Mouse (Mus musculus) T-helper 1 cell (primary cell): ENCODE measurements around the gene Ppox.

Source experiments
- in situ Hi-C: fragments of 300-600 bp; cut with MboI, MseI; formaldehyde crosslinking; loops from one replicate; pipeline ENCODE4 v1.15.1; 2025; ENCODE audit warnings: high pct_unique_total_duplicates

The Ppox gene

DNA sequence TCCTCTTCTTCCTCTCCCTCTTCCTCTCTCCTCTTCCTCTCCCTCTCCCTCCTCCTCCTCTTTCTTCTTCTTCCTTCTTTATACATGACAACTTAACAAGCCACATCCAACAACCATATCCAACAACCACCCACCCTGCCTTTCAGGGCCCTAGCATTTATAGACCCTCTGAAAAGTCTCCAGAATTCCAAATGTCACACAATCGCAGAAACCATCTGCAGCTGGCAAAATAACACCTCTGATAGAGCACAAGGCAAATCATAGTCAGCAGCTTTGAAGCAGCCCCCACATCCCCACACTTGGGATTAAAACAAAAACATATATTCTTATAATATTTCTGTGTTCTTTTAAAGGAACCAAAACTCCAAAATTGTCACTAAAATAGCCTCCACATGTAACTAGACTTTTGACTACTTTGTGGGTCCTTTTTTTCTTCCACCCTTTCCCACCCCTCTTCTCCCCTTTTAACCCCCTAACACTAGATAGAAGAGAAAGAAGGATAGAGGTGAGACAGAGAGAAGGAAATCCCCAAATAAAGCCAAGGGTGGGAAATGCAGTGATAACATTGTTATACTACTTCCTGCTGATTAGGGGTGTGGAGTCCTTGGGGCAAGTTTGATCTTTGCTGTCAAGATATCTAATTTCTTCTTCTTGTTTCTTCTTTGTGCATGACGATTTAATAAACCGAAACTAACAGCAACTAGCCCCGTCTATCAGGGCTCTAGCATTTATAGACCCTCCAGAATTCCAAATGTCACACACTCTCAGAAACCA is 14.8 kb downstream of the Ppox start:
- in situ Hi-C loops: no loop called here

DNA sequence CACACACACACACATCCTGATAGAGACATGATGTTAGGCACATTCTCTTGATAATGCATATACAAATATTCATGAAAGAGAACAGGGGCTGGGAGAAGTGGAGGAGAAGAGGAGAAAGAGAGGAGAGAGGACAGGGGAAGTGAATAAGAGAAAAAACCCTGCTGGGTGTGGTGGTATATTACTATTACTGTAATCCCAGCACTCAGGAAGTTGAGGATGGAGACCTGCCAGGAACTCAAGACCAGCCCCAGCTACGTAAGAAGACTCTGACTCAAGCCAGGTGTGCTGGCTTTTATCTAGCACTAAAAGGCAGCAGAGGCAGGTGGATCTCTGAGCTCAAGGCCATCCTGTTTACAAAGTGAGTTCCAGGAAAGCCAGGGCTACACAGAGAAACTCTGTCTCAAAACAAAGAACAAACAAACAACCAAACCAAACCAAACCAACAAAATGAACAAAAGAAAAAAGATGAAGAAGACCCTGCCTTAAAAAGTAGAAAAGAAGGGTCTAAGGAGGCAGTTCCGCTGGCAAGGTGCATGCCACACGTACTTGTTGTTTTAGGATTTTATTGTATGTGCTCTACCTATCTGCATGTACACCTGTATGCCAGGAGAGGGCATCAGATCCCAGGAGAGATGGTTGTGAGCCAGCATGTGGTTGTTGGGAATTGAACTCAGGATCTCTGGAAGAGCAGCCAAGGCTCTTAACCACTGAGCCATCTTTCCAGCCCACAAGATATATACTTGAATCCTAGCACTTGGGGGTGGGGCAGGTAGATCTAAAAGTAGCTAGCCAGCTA is 17.1 kb downstream of the Ppox start:
- in situ Hi-C loops: no loop called here

DNA sequence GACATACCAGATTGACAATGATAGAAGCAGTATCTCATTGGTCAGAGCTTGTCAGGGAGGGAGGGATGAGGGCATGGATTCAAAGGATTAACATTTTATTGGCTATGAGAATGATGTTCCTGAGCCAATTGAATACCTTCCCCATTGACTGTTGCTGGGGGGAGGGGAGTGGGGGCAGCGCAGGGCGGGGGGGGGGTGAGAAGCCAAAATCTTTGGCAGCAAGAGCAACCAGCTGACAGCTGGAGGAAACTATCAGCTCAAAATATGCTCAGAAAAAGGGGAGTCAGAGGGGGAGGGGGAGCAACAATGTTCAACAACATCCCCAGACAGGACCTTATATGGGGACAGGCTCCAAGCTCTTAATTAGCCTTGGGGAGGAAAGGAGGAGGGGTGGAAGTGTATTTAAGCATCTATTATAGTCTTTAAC is 17.8 kb downstream of the Ppox start:
- in situ Hi-C loops: no loop called here

DNA sequence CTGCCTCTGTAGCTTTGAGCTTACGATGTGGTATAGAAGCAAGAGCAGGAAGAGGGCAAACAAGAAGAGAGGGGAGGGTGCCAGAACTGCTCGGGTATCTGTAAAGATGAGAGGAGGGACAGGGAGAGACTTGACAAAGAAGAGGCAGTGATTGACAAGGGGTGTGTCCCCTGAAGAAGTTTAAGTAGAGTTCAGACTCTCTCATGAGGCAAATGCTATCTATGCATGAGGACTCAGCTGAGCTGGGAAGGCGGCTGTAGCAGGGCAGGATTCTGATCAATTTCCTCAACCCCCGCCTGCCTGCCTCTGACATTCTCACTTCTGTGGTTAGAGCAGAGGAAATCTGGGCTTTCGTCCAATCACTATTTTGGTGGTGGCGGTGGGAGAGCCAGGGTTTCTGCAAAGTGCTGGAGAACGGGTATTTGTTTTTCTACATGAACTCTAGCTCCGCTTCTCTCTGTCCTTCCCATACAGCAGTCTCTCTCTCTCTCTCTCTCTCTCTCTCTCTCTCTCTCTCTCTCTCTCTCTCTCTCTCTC is 18.3 kb downstream of the Ppox start:
- in situ Hi-C loops: no loop called here

DNA sequence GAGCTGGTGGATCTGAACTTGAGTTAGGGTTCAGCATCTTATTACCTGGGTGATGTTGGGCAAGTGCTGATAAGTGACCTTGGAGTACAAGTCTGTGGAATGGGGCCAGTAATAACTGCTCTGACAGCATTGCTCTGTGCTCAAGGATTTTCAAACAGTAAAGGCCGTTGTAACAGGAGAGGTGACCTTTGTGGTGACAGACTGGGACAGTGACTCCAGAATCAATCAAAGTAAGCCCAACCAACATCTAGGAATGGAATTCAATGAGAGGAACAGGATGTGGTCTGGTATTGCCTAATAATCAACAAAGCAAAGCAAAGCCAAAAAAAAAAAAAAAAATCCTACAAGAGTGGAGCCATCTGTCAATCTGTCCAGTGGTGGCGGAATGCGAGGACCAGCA is 20.7 kb downstream of the Ppox start:
- in situ Hi-C loops: no loop called here

DNA sequence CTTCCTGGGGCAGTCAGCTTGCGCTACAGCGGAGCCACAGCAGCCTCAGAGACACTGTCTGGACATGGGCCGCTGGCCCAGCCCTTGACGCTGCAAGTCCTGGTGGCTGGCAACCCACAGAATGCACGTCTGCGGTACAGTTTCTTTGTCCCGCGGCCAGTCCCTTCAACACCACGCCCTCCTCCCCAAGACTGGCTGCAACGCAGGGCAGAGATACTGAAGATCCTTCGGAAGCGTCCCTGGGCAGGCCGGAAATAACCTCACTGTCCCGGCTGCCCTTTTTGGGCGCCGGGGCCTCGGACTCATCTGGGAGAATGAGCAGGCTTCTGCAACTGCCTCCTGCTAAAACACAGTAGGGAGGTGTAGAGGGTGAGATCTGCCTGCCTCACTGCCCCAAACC is 22.1 kb downstream of the Ppox start:
- in situ Hi-C loops: no loop called here

DNA sequence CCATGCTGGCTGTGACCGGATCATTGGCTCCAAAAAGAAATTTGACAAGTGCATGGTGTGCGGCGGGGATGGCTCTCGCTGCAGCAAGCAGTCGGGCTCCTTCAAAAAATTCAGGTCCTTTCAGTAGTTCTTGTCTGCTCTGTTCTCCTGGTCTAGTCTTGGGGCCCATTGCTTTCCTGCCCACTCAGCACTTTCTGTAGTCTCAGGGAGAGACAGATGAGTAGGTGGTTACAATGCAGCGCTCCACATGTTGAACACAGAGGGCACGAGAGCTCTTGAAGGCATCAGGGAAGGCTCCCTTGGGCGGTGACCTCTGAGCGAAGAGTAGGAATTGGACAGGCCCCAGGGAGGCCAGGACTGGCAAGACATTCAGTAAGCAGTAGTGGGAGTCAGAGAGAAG is 23.2 kb downstream of the Ppox start:
- in situ Hi-C loops: no loop called here

DNA sequence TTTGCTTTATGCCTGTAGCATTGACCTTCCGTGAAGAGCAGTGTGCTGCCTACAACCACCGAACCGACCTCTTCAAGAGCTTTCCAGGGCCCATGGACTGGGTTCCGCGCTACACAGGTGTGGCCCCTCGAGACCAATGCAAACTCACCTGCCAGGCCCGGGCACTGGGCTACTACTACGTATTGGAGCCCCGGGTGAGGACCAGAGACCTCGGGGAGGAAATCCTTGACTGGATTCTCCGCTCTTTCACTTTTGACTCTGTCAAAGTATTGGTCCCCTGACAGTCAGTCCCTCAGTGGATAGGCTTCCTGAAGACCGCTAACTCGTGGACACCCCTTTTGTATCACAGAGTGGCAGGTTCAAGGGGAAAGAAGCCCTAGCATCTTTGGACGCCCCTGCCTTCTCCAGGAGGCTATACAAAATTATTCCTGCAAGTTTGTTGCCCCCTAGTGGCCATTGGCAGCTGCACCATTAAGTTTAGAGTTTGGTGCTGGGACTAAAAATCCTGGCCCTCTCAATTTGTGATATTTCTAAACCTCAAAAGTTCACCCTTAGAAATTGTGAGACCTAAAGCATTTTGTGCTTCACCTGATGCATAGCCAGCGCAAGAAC is 23.9 kb downstream of the Ppox start:
- in situ Hi-C loops: no loop called here

DNA sequence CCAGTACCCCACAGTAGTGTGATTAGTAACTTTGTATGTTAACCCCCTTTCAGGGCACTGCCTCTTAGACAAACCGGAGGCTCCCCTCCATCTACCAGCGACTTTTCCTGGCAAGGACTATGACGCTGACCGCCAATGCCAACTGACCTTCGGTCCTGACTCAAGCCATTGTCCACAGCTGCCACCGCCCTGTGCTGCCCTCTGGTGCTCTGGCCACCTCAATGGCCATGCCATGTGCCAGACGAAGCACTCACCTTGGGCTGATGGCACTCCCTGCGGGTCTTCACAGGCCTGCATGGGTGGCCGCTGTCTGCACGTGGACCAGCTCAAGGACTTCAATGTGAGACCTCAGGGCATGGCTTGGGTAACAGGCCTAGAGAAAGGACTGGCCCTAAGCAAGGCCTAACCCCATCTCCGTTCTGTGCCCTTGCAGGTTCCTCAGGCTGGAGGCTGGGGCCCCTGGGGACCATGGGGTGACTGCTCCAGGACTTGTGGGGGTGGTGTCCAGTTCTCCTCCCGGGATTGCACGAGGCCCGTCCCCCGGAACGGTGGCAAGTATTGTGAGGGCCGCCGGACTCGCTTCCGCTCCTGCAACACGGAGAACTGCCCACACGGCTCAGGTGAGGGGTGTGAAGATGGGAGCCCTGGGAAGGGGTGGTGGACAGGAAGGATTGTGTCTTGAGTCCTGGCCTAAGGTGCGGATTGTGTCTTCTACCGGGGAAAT is 24.7 kb downstream of the Ppox start:
- in situ Hi-C loops: no loop called here

DNA sequence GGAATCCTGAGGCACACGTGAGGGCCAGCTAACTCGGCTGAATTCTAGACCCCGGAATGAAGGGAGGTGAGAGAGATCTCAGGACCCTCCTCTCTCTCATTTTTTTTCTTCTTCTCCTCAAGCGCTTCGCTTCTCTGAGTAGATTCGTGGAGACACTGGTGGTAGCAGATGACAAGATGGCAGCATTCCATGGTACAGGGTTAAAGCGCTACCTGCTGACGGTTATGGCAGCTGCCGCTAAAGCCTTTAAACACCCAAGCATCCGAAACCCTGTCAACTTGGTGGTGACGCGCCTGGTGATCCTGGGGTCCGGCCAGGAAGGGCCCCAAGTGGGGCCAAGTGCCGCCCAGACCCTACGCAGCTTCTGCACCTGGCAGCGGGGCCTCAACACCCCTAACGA is 28.6 kb downstream of the Ppox start:
- in situ Hi-C loops: no loop called here

DNA sequence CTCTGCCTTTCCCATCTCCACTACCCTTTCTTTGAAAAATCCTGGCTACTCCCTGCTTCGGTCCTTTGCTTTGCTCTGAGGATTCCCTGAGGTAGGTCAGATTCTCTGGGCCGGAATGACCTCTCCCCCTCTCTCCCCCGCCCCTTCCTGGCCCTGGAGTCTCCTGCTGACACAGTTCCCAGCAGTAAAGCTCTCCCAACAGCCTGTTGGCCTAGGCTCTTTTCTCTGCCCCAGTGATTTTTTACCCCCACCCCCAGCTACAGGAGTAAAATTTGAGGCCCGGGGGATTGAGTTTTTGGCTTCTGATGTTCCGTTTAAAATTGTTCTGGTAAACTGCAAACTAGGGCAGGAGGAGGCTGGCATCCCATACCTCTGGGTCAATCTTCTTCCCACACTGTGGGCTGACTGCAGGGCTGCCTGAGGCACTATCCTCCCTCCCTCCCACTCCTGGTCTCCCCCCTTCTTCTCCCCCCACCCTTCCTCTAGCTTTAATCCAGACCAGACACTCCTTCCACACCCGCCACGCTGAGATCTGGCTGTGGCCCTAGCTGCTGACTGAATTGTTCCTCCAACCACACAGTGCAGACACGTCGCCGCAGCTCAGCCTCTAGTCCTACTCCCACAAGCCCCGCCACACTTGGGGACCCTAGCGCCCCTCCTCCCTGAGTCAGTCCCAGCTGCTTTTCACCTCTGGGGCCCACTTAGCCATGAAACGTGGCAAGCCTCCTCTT is 29.2 kb downstream of the Ppox start:
- in situ Hi-C loops: no loop called here

DNA sequence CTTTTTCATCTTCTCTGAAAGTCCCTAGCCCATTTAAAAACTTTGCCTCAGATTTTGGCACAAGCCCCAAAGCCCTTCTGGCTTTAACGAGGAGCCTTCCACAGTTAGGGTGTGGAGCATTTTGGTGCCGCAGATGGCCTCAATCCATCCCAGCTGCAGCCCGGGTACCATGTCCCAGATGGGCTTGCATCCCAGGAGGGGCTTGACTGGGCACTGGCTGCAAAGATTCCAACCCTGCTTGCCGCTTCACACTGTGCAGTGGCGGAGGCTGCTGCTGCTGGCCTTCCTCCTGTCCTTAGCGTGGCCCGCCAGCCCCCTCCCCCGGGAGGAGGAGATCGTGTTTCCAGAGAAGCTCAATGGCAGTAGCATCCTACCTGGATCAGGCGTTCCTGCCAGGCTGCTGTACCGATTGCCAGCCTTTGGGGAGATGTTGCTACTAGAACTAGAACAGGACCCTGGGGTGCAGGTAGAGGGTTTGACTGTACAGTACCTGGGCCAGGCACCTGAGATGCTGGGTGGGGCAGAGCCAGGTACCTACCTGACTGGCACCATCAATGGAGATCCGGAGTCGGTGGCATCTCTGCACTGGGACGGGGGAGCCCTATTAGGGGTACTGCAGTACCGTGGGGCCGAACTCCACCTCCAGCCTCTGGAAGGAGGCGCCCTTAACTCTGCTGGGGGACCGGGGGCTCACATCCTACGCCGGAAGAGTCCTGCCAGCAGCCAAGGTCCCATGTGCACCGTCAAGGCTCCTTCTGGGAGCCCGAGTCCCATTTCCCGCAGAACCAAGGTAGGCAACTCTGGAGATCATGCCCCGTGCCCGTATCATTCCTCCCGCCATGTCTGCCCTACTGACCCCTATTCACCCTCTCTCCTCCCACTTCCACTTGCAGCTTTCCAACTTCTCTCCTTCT is 30.0 kb downstream of the Ppox start, which contains the start of gene Ndufs2:
Gene Ndufs2 (minus strand): TSS at position 709 of the 914 bp plus-strand sequence.
- in situ Hi-C loops: no loop called here

DNA sequence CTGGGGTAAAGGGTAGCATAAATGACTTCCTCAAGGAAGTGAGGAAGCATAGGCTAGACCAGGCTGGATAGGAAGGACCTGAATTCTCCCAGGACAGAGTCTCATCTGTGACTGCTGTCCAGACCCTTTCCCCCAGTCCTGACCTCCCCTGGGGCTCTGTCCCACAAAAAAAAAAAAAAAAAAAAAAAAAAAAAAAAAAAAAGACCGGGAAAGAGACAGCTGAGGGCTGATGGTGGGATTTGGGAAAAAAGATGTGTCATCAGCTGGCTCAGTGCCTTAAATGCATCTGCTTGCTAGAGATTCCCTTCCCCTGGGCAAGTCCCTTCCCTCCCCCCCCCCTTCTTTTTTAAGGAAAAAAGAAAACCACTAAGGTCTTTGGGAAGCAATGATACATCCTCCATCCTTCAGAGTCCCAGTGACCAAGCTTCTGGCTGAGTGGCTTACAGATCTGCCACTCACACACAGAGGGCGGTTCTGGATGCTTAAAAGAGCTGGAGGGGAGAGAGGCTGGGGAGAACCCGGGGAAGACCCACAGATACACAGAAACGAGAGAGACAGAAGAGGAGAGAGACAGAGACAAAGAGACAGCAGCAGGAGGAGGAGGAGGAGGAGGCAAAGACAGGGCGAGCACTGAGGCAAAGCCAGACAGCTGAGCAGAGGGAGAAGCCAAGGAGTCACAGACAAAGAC is 30.9 kb downstream of the Ppox start, which contains the start of gene Adamts4:
Gene Adamts4 (plus strand): TSS at position 509 of the 688 bp plus-strand sequence.
- in situ Hi-C loops: no loop called here

DNA sequence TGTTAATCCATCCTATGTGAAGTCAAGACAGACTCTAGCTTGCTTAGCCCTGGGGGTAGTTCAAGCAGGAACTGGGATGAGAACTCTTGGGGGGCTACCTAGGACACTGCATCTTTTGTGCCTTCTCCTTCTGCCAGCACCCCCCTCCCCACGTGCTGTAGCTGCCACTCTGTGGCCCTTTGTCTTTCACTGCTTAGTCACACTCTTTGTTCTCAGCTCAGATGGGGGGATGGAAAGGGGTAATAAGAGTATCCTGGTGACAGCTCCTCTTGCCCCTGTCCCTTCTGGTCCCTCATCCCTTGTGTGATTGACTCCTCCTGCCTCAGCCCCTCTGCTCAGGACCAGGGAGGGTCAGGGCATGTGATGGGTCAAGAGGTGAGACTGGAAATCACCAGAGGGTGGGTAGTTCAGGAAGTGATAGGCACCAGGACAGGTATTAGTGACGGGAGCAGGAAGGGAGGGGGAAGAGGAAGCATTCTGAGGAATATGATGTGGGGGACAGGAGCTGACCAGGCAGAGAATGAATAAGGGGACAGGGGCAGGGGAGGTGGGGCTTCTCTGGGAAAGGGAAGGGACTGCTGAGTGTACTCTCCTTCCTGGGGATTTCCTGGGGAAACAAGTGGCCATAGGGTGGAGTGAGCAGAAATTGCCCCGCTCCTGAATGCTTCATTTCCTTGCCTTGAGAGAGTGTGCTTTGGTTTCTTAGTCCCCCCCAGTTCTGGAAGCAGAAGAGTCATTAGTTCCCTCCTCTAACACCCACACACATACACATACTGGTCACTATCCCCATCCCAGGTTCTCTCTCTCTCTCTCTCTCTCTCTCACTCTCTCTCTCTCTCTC is 32.4 kb downstream of the Ppox start:
- in situ Hi-C loops: no loop called here

DNA sequence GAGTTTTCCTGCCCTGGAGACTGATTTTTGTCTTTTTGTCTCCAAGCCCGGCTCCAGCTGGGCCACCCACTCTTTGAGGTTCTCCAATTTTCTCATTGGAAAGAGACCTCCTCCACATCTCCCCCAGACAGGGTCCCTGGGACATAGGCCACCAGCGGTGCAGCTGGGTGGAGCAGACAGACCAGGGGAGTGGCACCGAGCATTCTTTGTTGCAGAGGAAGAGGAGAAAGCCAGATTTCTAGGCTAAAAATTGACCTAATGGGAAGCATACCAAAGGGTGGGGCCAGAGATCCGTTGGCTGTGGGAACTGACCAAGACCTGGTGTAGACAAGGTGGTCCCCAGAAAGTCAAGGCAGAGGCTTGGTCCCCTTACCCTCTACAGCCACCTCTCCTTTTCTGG is 33.1 kb downstream of the Ppox start:
- in situ Hi-C loops: no loop called here

DNA sequence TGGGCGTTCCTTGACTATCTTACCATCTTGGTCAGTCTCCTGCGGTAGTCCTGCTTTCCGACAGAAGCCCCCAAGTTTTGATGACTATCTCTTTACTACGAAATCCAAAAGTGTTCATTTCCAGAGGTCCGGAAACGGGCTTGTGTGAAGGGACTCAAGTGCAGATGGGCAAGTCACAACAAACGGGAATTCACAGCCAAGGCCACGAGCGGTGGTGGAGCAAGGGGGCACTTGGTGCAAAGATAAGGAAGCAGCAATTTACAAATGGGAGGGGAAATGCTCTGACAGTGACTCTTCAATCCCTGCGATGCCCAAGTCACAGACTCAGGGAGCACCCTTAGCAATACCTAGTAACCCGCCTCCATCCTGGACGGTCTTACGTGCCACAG is 33.5 kb downstream of the Ppox start:
- in situ Hi-C loops: no loop called here

DNA sequence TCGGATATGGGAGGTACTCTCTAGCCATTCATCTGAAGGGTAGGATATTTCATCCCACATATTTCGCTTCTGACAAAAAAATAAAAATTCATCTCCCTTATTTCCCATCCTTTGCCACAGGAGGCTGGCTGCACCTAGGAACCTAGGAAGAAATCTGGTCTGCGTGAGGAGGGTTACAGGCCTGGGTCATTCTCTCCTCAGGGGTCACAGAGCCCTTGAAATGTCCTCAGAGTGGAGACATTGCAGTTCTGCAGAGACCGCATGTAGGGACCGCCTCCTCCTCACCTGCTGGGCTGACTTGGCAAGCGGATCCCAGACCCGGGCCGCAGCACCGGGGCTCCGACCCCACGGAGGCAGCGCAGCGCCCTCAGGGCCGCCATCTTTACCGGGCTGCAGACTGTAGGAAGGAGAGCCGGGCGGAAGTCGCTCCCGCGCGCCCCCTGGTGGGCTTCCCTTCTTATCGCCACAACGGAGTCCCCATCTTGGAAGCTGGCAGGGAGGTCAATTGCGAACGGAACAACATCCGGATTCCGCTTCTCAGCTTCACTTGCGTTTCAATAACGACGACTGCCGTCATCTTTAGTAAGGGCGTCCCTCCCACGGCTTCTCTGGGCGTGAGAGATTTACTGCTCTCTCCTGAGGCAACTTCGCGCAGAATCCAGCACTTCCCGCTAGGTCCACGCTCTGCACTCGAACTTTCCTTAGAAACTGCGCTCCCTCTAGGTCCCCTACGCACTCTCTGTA is 34.1 kb downstream of the Ppox start:
- in situ Hi-C loops: no loop called here

DNA sequence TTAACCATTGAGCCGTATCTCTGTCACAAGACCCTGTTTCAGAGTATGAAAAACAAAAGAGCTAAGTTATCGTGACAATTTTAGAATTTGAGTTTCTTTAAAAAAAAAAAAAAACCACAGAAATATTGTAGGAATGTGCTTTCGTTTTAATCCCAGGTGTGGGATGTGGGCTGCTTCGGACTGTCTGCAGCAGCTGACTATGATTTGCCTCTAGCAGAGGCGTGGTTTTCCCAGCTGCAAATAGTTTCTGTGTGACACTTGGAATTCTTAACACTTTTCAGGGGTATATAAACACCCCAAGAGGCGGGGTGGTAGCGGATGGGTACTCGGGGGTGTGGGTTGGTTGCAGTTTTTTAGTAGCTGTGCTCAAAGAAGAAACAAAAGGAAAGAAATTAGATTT is 35.6 kb downstream of the Ppox start:
- in situ Hi-C loops: no loop called here
